Mouse (Mus musculus): Measurements from ENCODE around the gene Serpina5. TPM values are rescaled to one million over a fixed set of nuclear protein-coding genes. Genes with fewer than 3 reads are reported as not detected.

The Serpina5 gene
- polyA plus RNA-seq (2014; fragmentation: Illumina TruSeq; extraction: RNeasy Lipid Tissue Mini Kit (QIAGEN cat#74804); ENCODE audit: low read depth, low replicate concordance) = not detected

DNA sequence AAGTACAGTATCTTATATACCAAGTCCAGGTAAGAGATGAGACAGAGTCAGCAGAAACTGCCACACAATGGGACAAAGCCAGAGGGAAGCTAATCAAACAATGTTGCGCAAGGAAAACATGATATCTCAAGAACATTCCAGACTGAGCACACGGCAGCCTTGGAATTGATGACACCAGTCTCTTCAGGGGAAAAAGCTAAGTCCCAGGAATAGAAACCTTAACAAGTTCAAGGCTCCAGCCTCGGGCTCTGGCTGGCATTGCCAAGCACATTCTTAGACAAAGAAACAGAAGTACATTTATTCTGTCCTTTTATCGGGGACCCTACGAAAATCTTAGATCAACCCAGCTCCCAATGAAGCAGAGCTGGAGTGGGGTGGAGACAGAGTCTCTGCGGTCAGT is at the start of gene Serpina5:
Serpina5 (plus strand) TSS at position 346 of the 400 bp plus-strand sequence.

DNA sequence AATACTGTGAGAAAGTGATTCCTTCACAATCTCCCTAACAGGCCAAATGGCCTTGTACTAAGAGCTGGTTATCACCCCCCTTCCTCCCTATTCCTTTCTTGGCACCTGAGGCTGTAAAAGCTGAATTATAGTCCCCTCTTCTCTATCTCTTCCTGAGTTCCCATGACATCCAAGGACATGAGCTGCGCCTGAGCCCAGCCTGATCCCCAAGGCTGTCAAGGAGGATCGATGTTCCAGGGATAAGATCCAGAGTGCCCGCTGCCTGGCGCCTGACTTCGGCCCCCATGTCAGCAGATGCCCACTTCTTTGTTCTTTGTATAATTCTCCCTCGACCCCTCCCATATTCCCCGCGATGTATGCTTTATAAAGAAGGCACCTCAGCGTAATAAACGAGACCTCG is 11.4 kb downstream of the Serpina5 start, which contains the start of gene Serpina3a:
Serpina3a (plus strand) TSS at position 392 of the 400 bp plus-strand sequence.

DNA sequence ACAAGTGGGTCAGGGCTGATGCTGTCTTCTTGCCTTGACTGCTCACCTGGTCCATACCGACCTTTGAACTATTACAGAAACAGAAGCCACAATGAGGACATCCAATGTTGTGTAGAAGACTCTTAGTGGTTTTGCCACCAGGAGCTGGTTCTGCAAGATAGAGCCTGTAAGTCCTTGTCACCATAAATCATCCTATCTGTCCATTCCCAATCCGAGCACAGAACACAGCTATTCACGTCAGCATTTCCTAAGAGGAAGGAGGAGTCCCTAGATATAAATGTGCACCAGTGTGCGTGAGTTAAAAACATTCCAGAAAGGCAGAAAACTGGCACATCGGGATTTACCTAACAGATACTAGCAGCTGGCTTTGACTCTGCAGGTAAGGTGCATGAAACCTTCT is 26.8 kb downstream of the Serpina5 start, which contains the start of gene Serpina3b:
Serpina3b (plus strand) TSS at position 301 of the 400 bp plus-strand sequence.

DNA sequence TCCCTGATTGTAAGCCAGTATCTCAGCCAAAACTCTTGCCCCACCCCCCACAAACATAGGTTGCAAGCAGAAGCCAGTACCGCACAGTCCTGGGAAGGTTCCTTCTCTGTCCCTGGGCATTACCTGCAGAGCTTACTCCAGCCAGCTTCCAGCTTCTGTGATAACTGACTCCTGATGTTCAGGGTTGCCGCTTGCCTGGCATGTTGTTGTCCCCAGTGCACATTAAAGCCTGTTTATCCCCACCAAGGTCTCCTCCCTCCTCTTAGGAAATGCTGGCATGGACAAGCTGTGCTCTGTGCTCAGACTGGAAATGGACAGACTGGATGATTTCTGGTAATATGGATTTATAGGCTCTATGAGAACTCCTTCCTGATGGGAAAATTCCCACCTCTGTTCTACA is 52.7 kb downstream of the Serpina5 start, which contains the start of gene Serpina3c:
Serpina3c (minus strand) TSS at position 215 of the 400 bp plus-strand sequence.

Other genes starting within 250 kb of the Serpina5 start
- gene Serpina1a, start 237.6 kb upstream of the Serpina5 start, polyA plus RNA-seq (2014; fragmentation: Illumina TruSeq; extraction: RNeasy Lipid Tissue Mini Kit (QIAGEN cat#74804); ENCODE audit: low read depth, low replicate concordance) = 4,926 TPM
- 4,710 TPM for gene Serpina1c, start 196.2 kb upstream of the Serpina5 start, polyA plus RNA-seq (2014; fragmentation: Illumina TruSeq; extraction: RNeasy Lipid Tissue Mini Kit (QIAGEN cat#74804); ENCODE audit: low read depth, low replicate concordance)
- 214 TPM for gene Serpina1e, start 142.1 kb upstream of the Serpina5 start, polyA plus RNA-seq (2014; fragmentation: Illumina TruSeq; extraction: RNeasy Lipid Tissue Mini Kit (QIAGEN cat#74804); ENCODE audit: low read depth, low replicate concordance)
- gene Serpina11, start 111.2 kb upstream of the Serpina5 start, polyA plus RNA-seq (2014; fragmentation: Illumina TruSeq; extraction: RNeasy Lipid Tissue Mini Kit (QIAGEN cat#74804); ENCODE audit: low read depth, low replicate concordance) = 6.4 TPM
- 0.37 TPM for gene Serpina9, start 87.4 kb upstream of the Serpina5 start, polyA plus RNA-seq (2014; fragmentation: Illumina TruSeq; extraction: RNeasy Lipid Tissue Mini Kit (QIAGEN cat#74804); ENCODE audit: low read depth, low replicate concordance)
- 0.69 TPM for gene Serpina12, start 56.7 kb upstream of the Serpina5 start, polyA plus RNA-seq (2014; fragmentation: Illumina TruSeq; extraction: RNeasy Lipid Tissue Mini Kit (QIAGEN cat#74804); ENCODE audit: low read depth, low replicate concordance)
- gene Serpina3a, start 11.6 kb downstream of the Serpina5 start, polyA plus RNA-seq (2014; fragmentation: Illumina TruSeq; extraction: RNeasy Lipid Tissue Mini Kit (QIAGEN cat#74804); ENCODE audit: low read depth, low replicate concordance) = not detected
- not detected for gene Serpina3b, start 26.9 kb downstream of the Serpina5 start, polyA plus RNA-seq (2014; fragmentation: Illumina TruSeq; extraction: RNeasy Lipid Tissue Mini Kit (QIAGEN cat#74804); ENCODE audit: low read depth, low replicate concordance)
- gene Serpina3c, start 52.8 kb downstream of the Serpina5 start, polyA plus RNA-seq (2014; fragmentation: Illumina TruSeq; extraction: RNeasy Lipid Tissue Mini Kit (QIAGEN cat#74804); ENCODE audit: low read depth, low replicate concordance) = not detected
- gene Serpina3f, start 113.4 kb downstream of the Serpina5 start, polyA plus RNA-seq (2014; fragmentation: Illumina TruSeq; extraction: RNeasy Lipid Tissue Mini Kit (QIAGEN cat#74804); ENCODE audit: low read depth, low replicate concordance) = 3.5 TPM
- 7.4 TPM for gene Serpina3g, start 135.1 kb downstream of the Serpina5 start, polyA plus RNA-seq (2014; fragmentation: Illumina TruSeq; extraction: RNeasy Lipid Tissue Mini Kit (QIAGEN cat#74804); ENCODE audit: low read depth, low replicate concordance)
- not detected for gene Serpina3i, start 162.0 kb downstream of the Serpina5 start, polyA plus RNA-seq (2014; fragmentation: Illumina TruSeq; extraction: RNeasy Lipid Tissue Mini Kit (QIAGEN cat#74804); ENCODE audit: low read depth, low replicate concordance)
- gene Serpina3j, start 213.4 kb downstream of the Serpina5 start, polyA plus RNA-seq (2014; fragmentation: Illumina TruSeq; extraction: RNeasy Lipid Tissue Mini Kit (QIAGEN cat#74804); ENCODE audit: low read depth, low replicate concordance) = not detected
- 9,330 TPM for gene Serpina3k, start 237.4 kb downstream of the Serpina5 start, polyA plus RNA-seq (2014; fragmentation: Illumina TruSeq; extraction: RNeasy Lipid Tissue Mini Kit (QIAGEN cat#74804); ENCODE audit: low read depth, low replicate concordance)
- gene Serpina3m, start 237.4 kb downstream of the Serpina5 start, polyA plus RNA-seq (2014; fragmentation: Illumina TruSeq; extraction: RNeasy Lipid Tissue Mini Kit (QIAGEN cat#74804); ENCODE audit: low read depth, low replicate concordance) = 471 TPM